Mouse (Mus musculus): ENCODE measurements around the gene B4galnt4.

- TF ChIP-seq CTCF (IDR thresholded peaks at IDR 0.05; ENCODE audit: low read depth, low read length): peak; percentile 52
- no peak for TF ChIP-seq POLR2A (IDR thresholded peaks at IDR 0.05; ENCODE audit: insufficient read depth, low read length)
- no peak for TF ChIP-seq EP300 (IDR thresholded peaks at IDR 0.05; ENCODE audit: insufficient read depth, low read depth, low read length)
Measured at GRCm38 (mm10) chr7:141121051-141121531, 60.2 kb downstream of the B4galnt4 start.

Measured in ES-Bruce4 (cell line).